In the genomic region with DNA sequence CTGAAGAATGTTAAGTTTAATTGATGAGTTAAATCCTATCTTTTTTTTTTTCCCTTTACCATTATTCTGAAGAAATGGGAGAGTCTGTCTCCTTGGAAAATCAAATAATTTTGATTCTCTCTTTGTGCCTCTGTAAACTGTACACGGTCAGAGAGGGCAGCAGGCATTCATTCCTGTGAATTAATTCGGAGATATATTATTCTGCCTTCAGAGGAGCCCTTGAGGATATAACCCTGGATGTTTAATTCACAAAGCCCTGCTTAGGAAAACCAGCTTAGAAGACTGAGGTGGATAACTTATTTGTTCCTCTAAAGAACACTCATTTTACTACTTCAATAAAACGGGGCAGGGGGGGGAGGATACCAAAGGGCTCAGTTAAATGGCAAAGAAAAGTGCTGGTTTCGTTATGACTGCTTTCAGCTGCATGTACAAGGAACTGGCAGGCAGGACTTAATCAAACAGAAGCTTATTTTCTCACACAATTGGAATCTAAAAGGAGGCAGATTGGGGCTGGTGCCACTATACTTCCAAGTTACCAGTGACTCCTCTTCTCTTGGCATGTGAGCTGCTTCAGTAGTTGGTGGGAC, we compare ENCODE assay signal across 10 mouse cellular contexts.
"Had no signal": no experiment of that assay in that cellular context is flagged by ENCODE, and none has a peak within 500 bp of the region (broad histone marks: within the 10 kb centered on the region; RNA-seq: fewer than 3 reads in every experiment).

No protein-coding gene starts in this region.

- H3K9ac ChIP-seq: limb, embryonic 13.5 days; liver, embryonic 14.5 days; neural tube, embryonic 13.5 days had no signal

- H3K4me1 ChIP-seq: limb, embryonic 13.5 days had no signal

- H3K27ac ChIP-seq: layer of hippocampus, adult 2 months; limb, embryonic 13.5 days; liver, embryonic 14.5 days; neural tube, embryonic 13.5 days had no signal

- H3K27me3 ChIP-seq: limb, embryonic 13.5 days; neural tube, embryonic 13.5 days had no signal

- DNase-seq: kidney, adult 8-10 months; kidney, postnatal 25 days; left cerebral cortex, postnatal 4 days; lung, adult 18-20 months; right cerebral cortex, postnatal 14 days; thymus, postnatal 36 days had no signal

- H3K4me3 ChIP-seq: layer of hippocampus, adult 2 months; limb, embryonic 13.5 days; neural tube, embryonic 13.5 days had no signal

- H3K4me2 ChIP-seq: limb, embryonic 13.5 days; neural tube, embryonic 13.5 days had no signal

- H3K36me3 ChIP-seq: limb, embryonic 13.5 days; neural tube, embryonic 13.5 days had no signal

- H3K9me3 ChIP-seq: limb, embryonic 13.5 days; neural tube, embryonic 13.5 days had no signal
